Mouse (Mus musculus): ENCODE measurements around the gene 1700020A23Rik. TPM values are rescaled to one million over a fixed set of nuclear protein-coding genes. Genes with fewer than 3 reads are reported as not detected.
"Not testable (repeated sequence)": the region's sequence is repeated elsewhere in the genome, so short reads cannot be mapped to it uniquely, and the experiment has no call there.

The 1700020A23Rik gene
- polyA plus RNA-seq (2012; rRNA removed), result not detected in 2 replicates

DNA sequence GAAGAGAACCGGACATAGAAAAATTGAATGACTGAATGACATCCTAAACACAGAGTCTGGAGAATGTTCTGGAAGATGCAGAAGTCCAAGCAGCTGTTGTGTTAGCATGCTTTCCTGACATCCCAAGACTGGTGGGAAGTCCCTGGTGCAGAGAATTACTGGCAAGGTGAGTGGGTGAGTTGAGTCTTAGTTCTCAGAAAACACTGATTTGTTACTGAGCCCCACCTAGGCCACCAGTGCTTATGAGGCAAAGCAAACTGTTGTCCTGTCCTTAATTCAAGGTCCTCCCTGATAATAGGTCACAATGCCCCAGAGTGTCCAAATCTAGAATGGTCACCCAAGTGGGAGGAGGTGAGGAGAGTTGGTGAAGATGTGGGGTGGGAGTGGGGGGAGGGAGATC, at the start of gene 1700020A23Rik, which contains the start of gene Gm28372:
Gene 1700020A23Rik (plus strand): TSS at position 321 of the 400 bp plus-strand sequence.
Gene Gm28372 (plus strand): TSS at position 301 of the 400 bp plus-strand sequence.
- no peak for DNase-seq (ENCODE audit: low spot score)

- DNase-seq (ENCODE audit: low spot score), result no peak
These were observed 47.5 kb upstream of the 1700020A23Rik start for GRCm38 (mm10) chr2:130357551-130357950.

- DNase-seq (ENCODE audit: low spot score), result no peak
These were observed 46.2 kb upstream of the 1700020A23Rik start for GRCm38 (mm10) chr2:130358852-130359251.

GRCm38 (mm10) chr2:130362511-130363026, 42.5 kb upstream of the 1700020A23Rik start:
- peak; percentile 31 for DNase-seq (ENCODE audit: low spot score)

GRCm38 (mm10) chr2:130365211-130366094, 39.6 kb upstream of the 1700020A23Rik start:
- DNase-seq (ENCODE audit: low spot score), result no peak

GRCm38 (mm10) chr2:130367386-130367785, 37.7 kb upstream of the 1700020A23Rik start:
- no peak for DNase-seq (ENCODE audit: low spot score)

DNA sequence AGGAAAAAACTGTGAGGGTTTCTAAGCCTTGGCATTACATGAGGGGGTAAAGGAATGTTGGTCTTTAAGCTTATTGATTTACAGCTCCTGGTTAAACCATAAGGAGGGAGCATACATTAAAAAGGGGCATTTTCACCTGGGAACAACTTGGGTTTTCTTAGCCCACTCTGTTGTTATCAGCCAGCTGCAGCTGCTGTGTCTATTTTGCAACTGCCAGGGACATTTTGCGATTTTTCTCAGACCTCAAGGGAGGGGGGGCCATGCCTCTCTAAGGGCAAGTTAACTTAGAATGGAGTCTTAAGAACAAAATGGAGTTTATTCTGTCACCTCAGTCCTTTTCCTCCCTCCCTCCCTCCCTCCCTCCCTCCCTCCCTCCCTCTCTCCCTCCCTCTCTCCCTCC, 32.0 kb upstream of the 1700020A23Rik start:
- not testable (repeated sequence) for DNase-seq (ENCODE audit: low spot score)

DNA sequence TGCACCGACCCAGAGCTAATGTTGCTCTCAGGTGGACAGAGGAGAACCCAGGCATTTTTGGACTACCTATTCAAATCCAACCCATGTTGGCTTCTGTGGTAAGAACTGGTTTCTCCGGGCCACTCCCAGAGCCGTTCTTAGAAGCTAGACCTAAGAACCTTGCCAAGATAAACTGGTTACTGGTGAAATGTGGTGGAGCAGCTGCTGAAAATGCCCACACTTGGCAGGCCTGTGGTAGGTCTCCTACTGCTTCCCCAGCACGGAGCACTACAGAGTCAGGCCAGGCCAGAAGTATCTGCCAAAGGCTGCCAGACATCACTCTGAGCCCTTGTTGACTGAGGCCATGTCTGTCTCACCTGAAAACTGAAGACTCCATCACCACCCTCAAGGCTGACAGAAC, 30.1 kb upstream of the 1700020A23Rik start:
- DNase-seq (ENCODE audit: low spot score), result no peak

DNA sequence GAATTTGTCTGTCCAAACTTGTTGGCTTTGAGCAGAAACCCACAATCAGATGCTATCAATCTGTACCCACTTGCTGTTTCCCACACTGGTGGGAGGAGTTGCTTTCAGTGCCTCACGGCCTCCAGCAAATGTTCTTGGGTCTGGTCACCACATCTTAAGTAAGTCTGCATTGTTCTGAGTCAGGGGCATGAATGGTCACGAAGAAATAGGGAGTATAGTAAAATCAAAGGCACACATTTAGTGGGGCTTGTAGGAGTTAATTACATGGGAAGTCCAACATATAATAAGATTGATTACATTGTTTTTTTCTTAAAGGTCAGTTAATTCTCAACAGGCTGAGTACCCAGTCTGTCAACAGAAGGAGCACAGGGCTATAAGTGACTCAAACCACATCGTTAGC, 21.9 kb upstream of the 1700020A23Rik start:
- no peak for DNase-seq (ENCODE audit: low spot score)

DNA sequence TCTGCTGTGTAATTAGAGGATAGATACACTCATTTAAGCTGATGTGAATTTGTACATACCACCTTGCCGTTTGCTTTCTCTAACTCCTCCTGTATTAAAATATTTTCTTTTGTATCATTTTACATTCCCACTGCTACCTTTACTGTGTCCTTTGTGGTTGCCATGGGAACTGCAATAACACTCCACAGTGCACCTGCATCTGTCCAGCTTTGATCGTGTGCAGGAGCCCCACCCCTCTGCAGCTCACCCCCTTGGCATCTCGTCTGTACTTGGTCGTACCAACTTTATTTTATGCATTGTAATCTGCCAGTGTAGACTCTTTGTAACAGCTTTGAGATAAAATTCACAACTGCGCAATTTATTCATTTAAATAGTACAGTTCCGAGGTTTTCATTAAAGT, 21.2 kb upstream of the 1700020A23Rik start:
- no peak for DNase-seq (ENCODE audit: low spot score)

GRCm38 (mm10) chr2:130386212-130386611, 18.8 kb upstream of the 1700020A23Rik start:
- DNase-seq (ENCODE audit: low spot score), result no peak

DNA sequence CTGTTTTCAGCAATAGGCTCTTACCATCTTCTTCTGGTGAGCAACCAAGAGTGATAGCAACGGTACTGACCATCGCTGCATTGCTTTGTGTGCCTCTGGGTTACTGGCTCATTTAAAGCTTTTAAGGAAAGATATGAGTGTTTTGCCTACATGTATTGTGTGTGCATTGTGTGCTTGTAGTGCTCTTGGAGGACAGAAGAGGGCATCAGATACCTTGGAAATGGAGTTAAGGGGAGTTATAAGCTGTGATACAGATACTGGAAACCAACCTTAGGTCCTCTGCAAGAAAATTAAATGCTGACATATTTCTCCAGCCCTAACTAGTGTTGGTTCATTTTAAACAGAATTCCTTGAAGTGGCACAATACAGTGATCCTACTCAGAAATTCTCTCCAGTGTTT, 16.3 kb upstream of the 1700020A23Rik start:
- no peak for DNase-seq (ENCODE audit: low spot score)

DNA sequence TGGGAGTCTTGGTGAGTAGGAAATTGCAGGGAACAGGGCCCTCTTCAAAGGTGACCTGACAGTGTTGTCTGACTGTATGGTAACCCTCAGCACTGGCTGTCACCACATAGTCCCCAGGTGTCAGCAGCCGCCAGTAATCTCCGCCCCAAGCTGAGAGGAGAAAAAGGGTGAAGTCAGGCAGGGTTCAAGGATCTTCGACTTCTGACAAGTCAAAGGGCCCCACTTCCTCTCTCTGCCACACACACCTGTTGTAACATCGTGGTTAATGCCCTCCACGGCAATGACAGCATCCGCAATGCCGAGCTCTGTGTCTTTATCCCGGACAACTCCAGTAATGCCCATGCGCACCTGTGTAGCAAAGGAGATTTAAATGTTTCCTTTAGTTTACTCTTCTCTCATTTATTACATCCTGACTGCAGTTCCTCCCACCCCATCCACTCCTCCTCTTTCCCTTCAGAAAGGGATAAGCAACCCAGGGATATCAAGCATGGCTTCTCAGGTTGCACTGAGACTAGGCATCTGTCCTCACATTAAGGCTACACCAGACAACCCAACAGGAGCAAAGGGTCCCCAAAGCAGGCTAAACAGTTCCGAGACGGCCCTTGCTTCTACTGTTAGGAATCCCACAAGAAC, 13.9 kb upstream of the 1700020A23Rik start:
- no peak for DNase-seq (ENCODE audit: low spot score)

- no peak for DNase-seq (ENCODE audit: low spot score)
These were observed 12.2 kb upstream of the 1700020A23Rik start for GRCm38 (mm10) chr2:130392836-130393235.

DNA sequence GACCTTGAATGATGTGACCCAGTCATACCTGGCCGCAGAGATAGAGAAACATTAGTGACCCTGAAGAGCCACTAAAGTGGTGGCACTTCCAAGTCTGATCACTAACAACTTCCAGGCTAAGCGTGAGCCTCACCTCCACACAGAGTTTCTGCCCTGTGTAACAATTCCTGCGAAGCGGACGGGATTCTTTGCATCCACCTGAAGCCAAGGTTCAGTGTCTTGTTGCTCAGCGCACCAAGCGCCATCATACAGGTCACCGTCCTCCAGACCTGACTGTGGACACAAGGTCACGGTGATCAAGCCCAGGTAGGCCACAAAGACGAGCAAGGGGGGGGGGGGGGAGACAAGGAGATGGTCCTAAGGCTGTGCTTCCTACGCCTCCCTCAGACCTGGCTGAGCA, 9.4 kb upstream of the 1700020A23Rik start:
- DNase-seq (ENCODE audit: low spot score), result no peak

- no peak for DNase-seq (ENCODE audit: low spot score)
These were observed 7.7 kb upstream of the 1700020A23Rik start, which contains the start of gene Cpxm1 for GRCm38 (mm10) chr2:130397186-130397985. Gene Cpxm1 (minus strand): TSS chr2:130397574.

- no peak for DNase-seq (ENCODE audit: low spot score)
These were observed 7.0 kb upstream of the 1700020A23Rik start for GRCm38 (mm10) chr2:130398091-130398490.

- DNase-seq (ENCODE audit: low spot score), result no peak
These were observed 5.0 kb upstream of the 1700020A23Rik start for GRCm38 (mm10) chr2:130400046-130400445.

DNA sequence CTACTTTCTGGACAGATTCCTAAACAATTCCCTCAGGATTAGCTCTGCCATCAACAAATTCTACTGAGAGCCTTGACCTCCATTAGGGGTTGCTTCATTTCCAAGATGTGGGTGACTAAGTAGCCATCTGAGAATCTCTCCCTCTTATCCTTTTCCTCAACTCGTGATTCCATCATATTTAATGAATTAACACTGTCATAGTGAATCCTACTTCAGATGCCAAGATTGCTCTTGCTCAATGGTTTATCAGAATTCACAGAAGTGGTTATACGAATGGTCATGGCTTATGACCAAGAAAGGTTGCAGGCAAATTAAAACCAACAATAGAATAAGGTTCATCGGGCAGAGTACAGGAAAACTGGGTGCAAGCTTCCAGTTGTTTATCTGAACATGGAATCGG, 3.2 kb upstream of the 1700020A23Rik start:
- no peak for DNase-seq (ENCODE audit: low spot score)

GRCm38 (mm10) chr2:130406178-130406577, 1.1 kb downstream of the 1700020A23Rik start, which contains the start of gene Tmem239:
Gene Tmem239 (plus strand): TSS chr2:130406478.
- DNase-seq (ENCODE audit: low spot score), result no peak

DNA sequence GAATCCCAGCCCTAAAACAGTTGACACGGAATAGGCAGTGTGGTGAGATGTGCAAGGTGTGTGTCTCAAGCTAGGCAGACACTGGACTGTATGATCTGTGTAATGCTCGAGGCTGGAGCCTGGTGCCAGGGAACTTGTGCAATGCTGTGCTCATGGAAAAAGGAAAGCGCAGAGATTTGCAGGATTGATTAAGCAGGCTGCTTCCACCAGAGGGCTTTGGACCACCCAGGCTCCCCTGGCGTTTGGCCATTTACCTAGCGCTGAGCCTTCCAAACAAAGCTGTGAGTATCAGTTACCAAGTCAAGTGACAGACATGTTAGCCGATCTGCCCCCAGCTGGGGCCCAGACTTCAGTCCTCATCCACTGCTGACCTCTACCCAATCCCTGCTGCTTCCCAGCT, 3.1 kb downstream of the 1700020A23Rik start:
- DNase-seq (ENCODE audit: low spot score), result no peak
